In the genomic region with DNA sequence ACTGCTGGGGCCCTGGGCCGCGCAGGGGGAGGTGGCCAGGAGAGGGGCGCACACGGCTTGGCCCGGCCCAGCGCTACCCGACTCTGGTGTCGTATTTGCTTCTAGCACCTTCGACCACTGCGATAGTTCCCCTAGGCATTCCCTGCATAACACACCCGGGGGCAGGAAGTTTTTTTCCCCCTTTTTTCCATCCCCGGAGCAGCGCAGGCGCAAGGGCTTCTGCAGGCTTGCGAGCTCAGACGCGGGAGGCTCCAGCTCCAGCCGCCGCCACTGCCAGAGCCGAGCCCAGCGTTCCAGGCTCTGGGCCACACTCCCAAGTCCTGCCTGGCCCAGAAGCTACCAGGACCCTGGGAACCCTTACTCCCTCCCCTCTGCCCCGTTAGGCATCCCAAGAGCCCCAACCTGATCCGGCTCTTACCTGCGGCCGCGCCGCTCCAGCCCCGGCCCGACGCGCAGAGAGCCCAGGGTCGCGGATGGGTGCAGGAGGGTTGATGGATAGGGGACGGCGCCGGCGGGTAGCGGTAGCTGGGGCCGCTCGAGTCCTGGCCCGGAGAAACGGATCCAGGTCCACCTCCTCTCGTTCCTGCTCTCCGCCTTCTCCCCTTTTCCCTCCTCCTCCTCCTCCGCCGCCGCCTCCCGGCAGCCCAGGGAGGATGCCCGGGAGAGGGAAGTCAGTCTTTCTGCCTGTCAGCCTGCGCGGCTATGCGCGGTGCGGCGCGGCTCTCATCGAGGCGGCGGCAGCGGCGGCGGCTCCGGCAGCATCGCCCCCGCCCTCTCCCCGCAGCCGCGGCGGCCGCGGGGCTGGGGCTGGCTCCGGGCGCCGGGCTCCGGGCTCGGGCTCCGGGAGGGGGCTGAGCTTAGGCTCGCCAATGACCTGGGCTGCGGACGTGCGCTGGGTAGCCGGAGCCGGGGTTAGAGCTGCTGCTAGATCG, we compare ENCODE assay signal across 8 mouse cellular contexts. TPM values are rescaled to one million over a fixed set of nuclear protein-coding genes. Genes with fewer than 3 reads are reported as not detected.
DNase-seq lines count a peak whose midpoint lies in the region; ATAC-seq and TF ChIP-seq lines count a peak whose summit lies in the region.

No protein-coding gene starts in this region.

- no peak for TF ChIP-seq CTCF in small intestine, adult 2 months (IDR thresholded peaks at IDR 0.05; ENCODE audit: extremely low read depth, insufficient read length, insufficient replicate concordance, low read depth, low read length)

- peak overlapping the region; percentile 100 for H3K4me2 ChIP-seq in heart, embryonic 14.5 days (ENCODE audit: low read length)

- peaks cover 58% of the 10 kb centered on the region for H3K27me3 ChIP-seq in heart, embryonic 14.5 days (ENCODE audit: control insufficient read depth, insufficient read depth, low read length)
- H3K27me3 ChIP-seq in small intestine, adult 2 months (ENCODE audit: control insufficient read depth, insufficient read depth, low read length) = peaks cover 28% of the 10 kb centered on the region

- peak; percentile 27 for DNase-seq in urinary bladder, adult 2 months (ENCODE audit: low spot score)
- no peak for DNase-seq in urinary bladder, postnatal 10 days (ENCODE audit: low spot score)
- peak; percentile 72 for DNase-seq in embryo, embryonic 11 days
- peak; percentile 15 for DNase-seq in kidney, postnatal 14 days
- peak; percentile 14 for DNase-seq in lung, postnatal 14 days
- DNase-seq in thymus, postnatal 10 days (ENCODE audit: low spot score in 2 of 2) = no peak

- H3K4me3 ChIP-seq in heart, embryonic 14.5 days (ENCODE audit: control insufficient read depth in 1 of 2, insufficient read depth in 1 of 2, low read depth in 1 of 2, low read length in 2 of 2) = peak overlapping the region; percentile 62 to 75
- H3K4me3 ChIP-seq in small intestine, adult 2 months (ENCODE audit: low read depth, low read length) = peak overlapping the region; percentile 65

- H3K27ac ChIP-seq in heart, embryonic 14.5 days (replicated peaks in 1 of 2; ENCODE audit: control insufficient read depth in 1 of 2, insufficient read depth in 1 of 2, low read depth in 2 of 2, low read length in 2 of 2) = no peak overlapping the region
- peak overlapping the region; percentile 2; the same call in 1 of the 2 replicates for H3K27ac ChIP-seq in small intestine, adult 2 months (ENCODE audit: insufficient read depth, low read depth, low read length)

- H3K4me1 ChIP-seq in heart, embryonic 14.5 days (ENCODE audit: control insufficient read depth in 2 of 2, insufficient read depth in 2 of 2, low read length in 2 of 2) = peaks cover 4 to 15% of the 10 kb centered on the region in 2 experiments; a peak in 3 of 4 replicates
- peaks cover 6% of the 10 kb centered on the region; the same call in 1 of the 2 replicates for H3K4me1 ChIP-seq in small intestine, adult 2 months (ENCODE audit: control insufficient read depth, insufficient read depth, insufficient read length, low read length)

- ATAC-seq in heart, embryonic 14.5 days (ENCODE audit: insufficient number of reproducible peaks, insufficient read depth, low FRiP score, low read depth) = peak; percentile 20

- no peak for TF ChIP-seq POLR2A in small intestine, adult 2 months (IDR thresholded peaks at IDR 0.05; ENCODE audit: low read depth, low read length)

- H3K9ac ChIP-seq in heart, embryonic 14.5 days (ENCODE audit: low read length) = peak overlapping the region; percentile 70

- no peaks in the 10 kb centered on the region for H3K9me3 ChIP-seq in heart, embryonic 14.5 days (ENCODE audit: control insufficient read depth, low read length)

- WGBS in heart, embryonic 14.5 days = 1% methylated on average over 81 of the region's 84 CpGs
- WGBS in small intestine, adult 2 months = 2% methylated on average over 84 of the region's 84 CpGs

- H3K36me3 ChIP-seq in heart, embryonic 14.5 days (ENCODE audit: control insufficient read depth, insufficient read depth, low read length) = no peaks in the 10 kb centered on the region
- H3K36me3 ChIP-seq in small intestine, adult 2 months (ENCODE audit: control insufficient read depth, insufficient read depth, low read length) = no peaks in the 10 kb centered on the region

RNA-seq across cellular contexts. Expression of gene Klhl29, which starts 0.5 kb away (rescaled TPM):
- polyA plus RNA-seq in urinary bladder, adult 2 months (2012; rRNA removed) = 7.8 and 8.7 TPM in 2 replicates
- 0.22 and 0.50 TPM in 2 replicates for polyA plus RNA-seq in heart, embryonic 14.5 days (2014; fragmentation: Nextera tagmentation; extraction: Ambion mirVana)
- 1.9 and 3.0 TPM in 2 replicates for polyA plus RNA-seq in small intestine, adult 2 months (2012; rRNA removed)

Comparison
In these comparisons a context has a peak if more than half of its experiments do, and no peak if none do; other contexts are left out.
1. DNase-seq: peak in urinary bladder, adult 2 months (single experiment), embryo, embryonic 11 days (single experiment), kidney, postnatal 14 days (single experiment) and lung, postnatal 14 days (single experiment); none in urinary bladder, postnatal 10 days (single experiment) and thymus, postnatal 10 days (0 of 2).